Mouse (Mus musculus): Measurements from ENCODE around the gene Slc44a4. TPM values are rescaled to one million over a fixed set of nuclear protein-coding genes. Genes with fewer than 3 reads are reported as not detected.

The Slc44a4 gene
- polyA plus RNA-seq, 1 experiment, result 101 TPM

- H3K4me1 ChIP-seq (ENCODE audit: control insufficient read depth, insufficient read depth, insufficient read length, low read length), result peaks cover 13% of the 10 kb centered on the region; the same call in 1 of the 2 replicates
- no peaks in the 10 kb centered on the region for H3K27me3 ChIP-seq (ENCODE audit: control insufficient read depth, insufficient read depth, low read length)
- TF ChIP-seq POLR2A (IDR thresholded peaks at IDR 0.05; ENCODE audit: low read depth, low read length) (no peak), CTCF (IDR thresholded peaks at IDR 0.05; ENCODE audit: extremely low read depth, insufficient read length, insufficient replicate concordance, low read depth, low read length) (no peak)
- 12% methylated on average over 10 of the region's 10 CpGs for WGBS
- no peak overlapping the region; the same call in 1 of the 2 replicates for H3K4me3 ChIP-seq (ENCODE audit: low read depth, low read length)
- peaks cover 6% of the 10 kb centered on the region for H3K36me3 ChIP-seq (ENCODE audit: control insufficient read depth, insufficient read depth, low read length)
- peak overlapping the region; percentile 92 for H3K27ac ChIP-seq (ENCODE audit: insufficient read depth, low read depth, low read length)
Measured at GRCm38 (mm10) chr17:34950514-34951455, 36.5 kb downstream of the Slc44a4 start.

GRCm38 (mm10) chr17:34951636-34952377 is 37.5 kb downstream of the Slc44a4 start:
- no peaks in the 10 kb centered on the region for H3K27me3 ChIP-seq (ENCODE audit: control insufficient read depth, insufficient read depth, low read length)
- H3K4me1 ChIP-seq (ENCODE audit: control insufficient read depth, insufficient read depth, insufficient read length, low read length), result peaks cover 8% of the 10 kb centered on the region; the same call in 1 of the 2 replicates
- TF ChIP-seq CTCF (IDR thresholded peaks at IDR 0.05; ENCODE audit: extremely low read depth, insufficient read length, insufficient replicate concordance, low read depth, low read length), result no peak
- TF ChIP-seq POLR2A (IDR thresholded peaks at IDR 0.05; ENCODE audit: low read depth, low read length), result no peak
- peak overlapping the region; percentile 82 for H3K4me3 ChIP-seq (ENCODE audit: low read depth, low read length)
- WGBS, result under 1% methylated on average over 29 of the region's 29 CpGs
- H3K27ac ChIP-seq (ENCODE audit: insufficient read depth, low read depth, low read length), result peak overlapping the region; percentile 92
- peaks cover 6% of the 10 kb centered on the region for H3K36me3 ChIP-seq (ENCODE audit: control insufficient read depth, insufficient read depth, low read length)

GRCm38 (mm10) chr17:34952378-34953040 is 38.2 kb downstream of the Slc44a4 start:
- TF ChIP-seq CTCF (IDR thresholded peaks at IDR 0.05; ENCODE audit: extremely low read depth, insufficient read length, insufficient replicate concordance, low read depth, low read length) (peak; percentile 32; the same call in 1 of the 2 replicates), POLR2A (IDR thresholded peaks at IDR 0.05; ENCODE audit: low read depth, low read length) (peak; percentile 94)
- H3K4me1 ChIP-seq (ENCODE audit: control insufficient read depth, insufficient read depth, insufficient read length, low read length), result peaks cover 9% of the 10 kb centered on the region; the same call in 1 of the 2 replicates
- H3K27me3 ChIP-seq (ENCODE audit: control insufficient read depth, insufficient read depth, low read length), result no peaks in the 10 kb centered on the region
- peak overlapping the region; percentile 92 for H3K27ac ChIP-seq (ENCODE audit: insufficient read depth, low read depth, low read length)
- under 1% methylated on average over 23 of the region's 23 CpGs for WGBS
- peaks cover 6% of the 10 kb centered on the region for H3K36me3 ChIP-seq (ENCODE audit: control insufficient read depth, insufficient read depth, low read length)
- peak overlapping the region; percentile 82 for H3K4me3 ChIP-seq (ENCODE audit: low read depth, low read length)

GRCm38 (mm10) chr17:34953258-34953657 is 39.0 kb downstream of the Slc44a4 start:
- Histone ChIP-seq H3K4me1 (ENCODE audit: control insufficient read depth, insufficient read depth, insufficient read length, low read length) (peaks cover 9% of the 10 kb centered on the region; the same call in 1 of the 2 replicates), H3K36me3 (ENCODE audit: control insufficient read depth, insufficient read depth, low read length) (peaks cover 6% of the 10 kb centered on the region), H3K4me3 (ENCODE audit: low read depth, low read length) (no peak overlapping the region), H3K27ac (ENCODE audit: insufficient read depth, low read depth, low read length) (no peak overlapping the region), H3K27me3 (ENCODE audit: control insufficient read depth, insufficient read depth, low read length) (no peaks in the 10 kb centered on the region)
- WGBS, result 79% methylated on average over 3 of the region's 3 CpGs
- TF ChIP-seq CTCF (IDR thresholded peaks at IDR 0.05; ENCODE audit: extremely low read depth, insufficient read length, insufficient replicate concordance, low read depth, low read length) (no peak), POLR2A (IDR thresholded peaks at IDR 0.05; ENCODE audit: low read depth, low read length) (no peak)

- 87% methylated on average over 4 of the region's 4 CpGs for WGBS
- Histone ChIP-seq H3K4me1 (ENCODE audit: control insufficient read depth, insufficient read depth, insufficient read length, low read length) (peaks cover 9% of the 10 kb centered on the region; the same call in 1 of the 2 replicates), H3K36me3 (ENCODE audit: control insufficient read depth, insufficient read depth, low read length) (peaks cover 6% of the 10 kb centered on the region), H3K27ac (ENCODE audit: insufficient read depth, low read depth, low read length) (no peak overlapping the region), H3K27me3 (ENCODE audit: control insufficient read depth, insufficient read depth, low read length) (no peaks in the 10 kb centered on the region), H3K4me3 (ENCODE audit: low read depth, low read length) (no peak overlapping the region)
- TF ChIP-seq POLR2A (IDR thresholded peaks at IDR 0.05; ENCODE audit: low read depth, low read length) (no peak), CTCF (IDR thresholded peaks at IDR 0.05; ENCODE audit: extremely low read depth, insufficient read length, insufficient replicate concordance, low read depth, low read length) (no peak)
Measured at GRCm38 (mm10) chr17:34953904-34954303, 39.6 kb downstream of the Slc44a4 start.

- no peaks in the 10 kb centered on the region for H3K27me3 ChIP-seq (ENCODE audit: control insufficient read depth, insufficient read depth, low read length)
- no peak overlapping the region for H3K27ac ChIP-seq (ENCODE audit: insufficient read depth, low read depth, low read length)
- 92% methylated on average over 4 of the region's 4 CpGs for WGBS
- peaks cover 3% of the 10 kb centered on the region; the same call in 1 of the 2 replicates for H3K4me1 ChIP-seq (ENCODE audit: control insufficient read depth, insufficient read depth, insufficient read length, low read length)
- TF ChIP-seq CTCF (IDR thresholded peaks at IDR 0.05; ENCODE audit: extremely low read depth, insufficient read length, insufficient replicate concordance, low read depth, low read length), result no peak
- no peak for TF ChIP-seq POLR2A (IDR thresholded peaks at IDR 0.05; ENCODE audit: low read depth, low read length)
- H3K36me3 ChIP-seq (ENCODE audit: control insufficient read depth, insufficient read depth, low read length), result peaks cover 5% of the 10 kb centered on the region
- H3K4me3 ChIP-seq (ENCODE audit: low read depth, low read length), result no peak overlapping the region
Measured at GRCm38 (mm10) chr17:34954831-34955230, 40.6 kb downstream of the Slc44a4 start.
